Mouse (Mus musculus) heart, adult 2 months (tissue): ENCODE results near the gene Tmem11.

ENCODE experiments used
- CTCF ChIP-seq: fragments of 200-600 bp; IDR thresholded peaks from 2 replicates; pipeline ENCODE4 v1.8.1; 2022; ENCODE audit warnings: antibody characterized with exemption, mild to moderate bottlenecking, moderate library complexity
- EP300 ChIP-seq: fragments of 200-500 bp; IDR thresholded peaks from 2 replicates; pipeline ENCODE4 v1.6.1; 2011; ENCODE audit warnings: low read depth, low read length, control low read depth; ENCODE audit not compliant: insufficient read depth
- POLR2A ChIP-seq: fragments of 200-500 bp; IDR thresholded peaks from 2 replicates; pipeline ENCODE4 v1.6.1; 2011; ENCODE audit warnings: mild to moderate bottlenecking, low read depth, low read length, control low read depth; ENCODE audit not compliant: insufficient read depth

GRCm38 (mm10) chr11:60871409-60871808 lies 7.7 kb downstream of the Tmem11 start:
- TF ChIP-seq EP300 (no peak), POLR2A (no peak), CTCF (no peak)
